Mouse (Mus musculus): Measurements from ENCODE around the gene Ift20.

GRCm38 (mm10) chr11:78547718-78548460 lies 11.7 kb downstream of the Ift20 start:
- TF ChIP-seq CTCF (IDR thresholded peaks at IDR 0.05; ENCODE audit: low read depth, low read length) (no peak), GATA1 (IDR thresholded peaks at IDR 0.05; ENCODE audit: borderline replicate concordance, low read length) (no peak)

Data from G1E (cell line).